Mouse (Mus musculus) gastrocnemius, postnatal 36 days (tissue): Measurements from ENCODE around the gene Lax1. TPM values are rescaled to one million over a fixed set of nuclear protein-coding genes. Genes with fewer than 3 reads are reported as not detected.
A peak's percentile ranks its signal among the peaks of the same experiment; 100 is the strongest.
"Not testable (repeated sequence)": the region's sequence is repeated elsewhere in the genome, so short reads cannot be mapped to it uniquely, and the experiment has no call there.

Experiments used
- DNase-seq, 2 experiments: peaks; one replicate each; pipeline ENCODE4 v3.0.0; 2022
- intact Hi-C: fragments of 180-260 bp; cut with DNase I; formaldehyde crosslinking; loops from one replicate; pipeline ENCODE4 v1.15.1; 2025
- total RNA-seq, 2 experiments: library from RNA; stranded (reverse); gene quantifications; 2 replicates each; pipeline ENCODE4 v1.2.3; 2021

Gene Lax1
- total RNA-seq, 2 experiments from 2014 or later: not detected

DNA sequence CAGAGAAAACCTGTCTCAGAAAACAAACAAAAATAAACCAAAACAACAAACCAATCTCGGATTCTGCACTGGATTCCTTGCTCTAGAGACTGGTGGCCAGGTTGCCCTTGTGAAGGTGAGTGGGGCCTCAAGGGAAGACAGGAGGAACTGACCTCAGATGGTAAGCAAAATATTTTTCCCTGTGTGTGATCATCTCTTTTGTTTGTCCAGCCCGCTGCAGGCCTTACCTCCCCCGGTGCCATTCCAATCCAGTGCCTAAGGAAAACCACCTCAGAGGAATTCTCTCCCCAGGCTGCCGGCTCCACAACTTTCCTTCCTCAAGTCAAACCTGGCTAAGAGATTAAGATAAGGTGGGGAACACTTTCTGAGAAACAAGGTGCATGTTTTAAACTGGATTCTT lies 2.3 kb upstream of the Lax1 start:
- intact Hi-C loops: no loop called here
- DNase-seq: no peak

DNA sequence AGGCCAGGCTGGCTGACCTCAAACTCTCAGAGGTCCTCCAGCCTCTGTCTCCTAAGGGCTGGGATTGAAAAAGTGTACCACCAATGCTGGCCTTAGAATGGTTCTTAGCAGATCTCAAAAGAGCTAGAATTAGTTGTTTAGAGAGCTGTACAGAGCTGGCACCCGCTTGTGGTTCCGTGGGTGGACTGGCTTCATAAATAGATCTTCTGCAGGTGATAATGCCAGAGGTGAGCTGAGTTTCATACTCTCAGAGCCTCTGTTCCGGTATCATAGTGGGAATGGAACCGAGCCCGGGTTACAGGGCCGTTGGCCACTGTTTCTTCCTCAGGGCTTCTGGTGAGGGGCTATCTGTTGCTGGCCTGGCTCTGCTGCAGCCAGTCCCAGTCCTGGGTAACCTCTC lies 1.1 kb upstream of the Lax1 start:
- intact Hi-C loops: no loop called here
- no peak for DNase-seq

DNA sequence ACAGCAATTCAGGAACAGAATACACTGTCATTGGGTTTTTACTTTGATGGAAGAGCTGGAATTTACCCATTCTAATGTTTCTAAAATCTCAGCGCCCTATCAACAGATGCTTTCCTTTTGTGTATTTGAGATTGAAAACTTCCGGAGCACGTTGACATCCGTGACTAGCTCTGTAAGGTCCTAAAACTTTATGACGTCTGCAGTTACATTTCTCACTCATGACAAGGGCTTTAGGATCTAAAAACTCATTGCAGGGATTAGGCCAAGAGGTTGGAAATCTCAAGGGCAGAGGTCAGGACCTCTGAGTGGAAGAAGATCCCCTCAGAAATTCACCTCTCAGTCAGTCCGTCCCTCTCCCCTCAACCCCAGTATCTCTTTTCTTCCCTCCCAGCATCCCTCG lies 1.6 kb downstream of the Lax1 start:
- intact Hi-C loops: no loop called here
- DNase-seq: no peak

DNA sequence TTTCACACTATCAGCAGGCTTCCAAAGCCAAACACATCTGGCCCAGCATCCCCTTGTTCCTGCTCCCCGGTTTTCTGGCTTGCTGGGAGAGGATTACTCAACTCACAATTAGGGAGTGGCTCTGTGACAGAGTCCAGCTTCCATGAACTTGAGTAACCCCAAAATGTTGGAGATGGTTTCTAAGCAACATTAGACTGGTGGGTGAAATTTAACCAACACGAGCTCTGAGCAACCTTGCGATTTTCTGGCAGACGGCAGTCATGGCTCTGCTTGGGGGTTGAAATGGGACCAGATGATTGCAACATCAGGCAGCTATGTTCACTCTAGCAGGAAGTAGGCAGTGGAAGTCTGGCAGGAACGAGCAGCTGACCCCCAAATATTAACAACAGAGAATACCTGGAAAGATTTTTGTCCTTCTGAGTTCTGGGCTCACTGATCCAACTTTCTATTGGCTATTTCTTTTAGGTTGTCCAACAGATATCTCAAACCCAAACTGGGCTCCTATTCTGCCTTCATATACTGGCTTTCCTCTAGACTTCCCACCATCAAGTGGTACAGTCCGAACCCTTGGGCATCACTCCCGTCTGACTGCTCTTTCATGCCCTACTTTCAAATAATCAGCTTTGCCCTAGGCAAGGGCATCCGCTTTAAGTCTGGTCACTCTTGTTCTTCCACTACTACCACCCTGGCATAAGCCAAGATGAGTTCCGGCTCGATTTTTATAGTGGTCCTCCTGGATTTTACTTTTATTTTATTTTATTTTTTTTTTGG lies 4.0 kb downstream of the Lax1 start:
- intact Hi-C loops: no loop called here
- peak; percentile 55 to 68 for DNase-seq

DNA sequence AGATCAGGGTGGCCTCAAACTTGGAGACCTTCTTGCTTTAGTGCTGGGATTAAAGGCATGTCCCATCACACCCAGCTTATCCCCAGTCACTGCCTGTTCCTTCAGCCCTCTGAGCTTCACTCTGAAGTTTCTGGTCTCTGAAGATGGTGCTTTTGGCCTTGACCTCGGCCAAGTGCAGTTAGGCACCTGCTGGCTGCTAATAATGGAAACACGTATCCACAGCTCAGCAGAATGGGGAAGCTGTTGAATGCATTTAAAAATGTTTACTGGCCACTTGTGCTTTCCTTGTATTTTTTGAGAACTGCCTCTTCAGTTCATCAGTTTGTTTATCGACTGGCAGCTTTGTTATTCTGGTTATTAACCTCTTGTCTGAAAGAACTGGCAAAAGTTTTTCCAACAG lies 18.1 kb downstream of the Lax1 start:
- intact Hi-C loops: no loop called here
- no peak for DNase-seq

DNA sequence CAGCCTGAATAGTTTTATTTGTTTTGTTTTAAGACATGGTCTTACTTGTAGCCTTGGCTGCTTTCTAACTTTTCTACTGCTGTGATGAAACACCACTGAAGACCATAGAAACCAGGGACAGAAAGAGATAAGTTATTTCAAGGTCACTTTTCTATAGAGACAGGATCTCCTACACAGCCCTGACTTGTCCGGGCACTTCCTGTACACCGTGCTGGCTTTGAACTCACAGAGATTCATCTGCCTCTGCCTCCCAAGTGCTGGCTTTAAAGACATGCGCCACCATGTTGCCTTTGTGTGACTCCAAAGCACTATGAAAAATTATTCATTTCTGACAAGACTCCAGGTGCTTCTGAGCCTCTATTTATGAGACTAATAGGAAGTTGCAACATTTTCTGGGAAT lies 18.6 kb downstream of the Lax1 start:
- DNase-seq: no peak
- intact Hi-C loops: no loop called here

DNA sequence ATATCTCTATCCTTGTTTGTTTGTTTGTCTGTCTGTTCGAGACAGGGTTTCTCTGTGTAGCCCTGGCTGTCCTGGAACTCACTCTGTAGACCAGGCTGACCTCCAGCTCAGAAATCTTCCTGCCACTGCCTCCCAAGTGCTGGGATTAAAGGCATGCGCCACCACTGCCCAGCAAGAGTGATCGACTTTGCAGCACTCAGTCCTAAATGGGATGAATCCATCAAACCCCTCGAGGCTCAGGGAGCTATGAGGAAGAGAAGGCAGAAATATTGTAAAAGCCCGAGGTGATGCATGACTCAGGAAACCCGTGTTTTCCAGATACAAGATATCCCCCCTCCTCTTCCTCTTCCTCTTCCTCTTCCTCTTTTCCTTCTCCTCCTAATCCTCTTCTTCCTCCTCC lies 19.1 kb downstream of the Lax1 start:
- intact Hi-C loops: no loop called here
- no peak for DNase-seq

DNA sequence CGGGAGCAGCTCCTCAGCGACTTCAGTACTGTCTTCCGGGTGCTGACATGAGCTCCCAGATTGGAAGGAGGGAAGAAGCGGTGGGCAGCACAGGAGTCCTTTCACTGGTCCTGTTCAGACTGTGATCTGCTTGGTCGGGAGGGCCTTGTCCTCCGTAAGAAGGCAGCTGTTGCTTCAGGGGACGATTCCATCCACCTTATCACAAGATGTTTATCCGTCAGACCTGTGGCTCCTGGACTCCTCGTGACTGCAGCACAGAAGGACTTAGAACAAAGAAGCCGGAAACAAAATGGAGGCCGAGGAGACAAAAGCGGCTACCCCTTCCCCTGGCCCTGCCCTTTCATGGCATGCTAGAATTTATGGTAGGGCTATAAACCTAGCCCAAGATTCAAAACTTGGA lies 19.7 kb downstream of the Lax1 start:
- no peak for DNase-seq
- intact Hi-C loops: no loop called here

DNA sequence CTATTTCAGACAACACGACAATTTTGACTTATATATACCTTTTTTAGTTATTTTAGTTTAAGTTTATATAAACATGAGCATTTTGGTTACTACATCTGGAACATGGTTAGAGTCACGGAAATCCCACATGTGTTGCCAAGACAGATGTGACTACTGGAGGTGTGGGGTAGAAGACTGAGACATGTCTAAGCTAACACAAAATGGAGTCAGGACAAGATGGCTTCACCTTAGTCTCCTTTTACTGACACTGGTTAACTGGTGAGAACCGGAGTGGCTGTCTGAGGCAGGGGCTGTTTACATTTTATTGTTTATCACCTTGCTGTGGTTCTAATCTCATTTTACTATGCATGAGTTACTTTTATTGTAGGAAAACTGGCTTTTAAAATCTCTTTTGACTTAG lies 21.3 kb downstream of the Lax1 start:
- intact Hi-C loops: no loop called here
- DNase-seq: no peak

DNA sequence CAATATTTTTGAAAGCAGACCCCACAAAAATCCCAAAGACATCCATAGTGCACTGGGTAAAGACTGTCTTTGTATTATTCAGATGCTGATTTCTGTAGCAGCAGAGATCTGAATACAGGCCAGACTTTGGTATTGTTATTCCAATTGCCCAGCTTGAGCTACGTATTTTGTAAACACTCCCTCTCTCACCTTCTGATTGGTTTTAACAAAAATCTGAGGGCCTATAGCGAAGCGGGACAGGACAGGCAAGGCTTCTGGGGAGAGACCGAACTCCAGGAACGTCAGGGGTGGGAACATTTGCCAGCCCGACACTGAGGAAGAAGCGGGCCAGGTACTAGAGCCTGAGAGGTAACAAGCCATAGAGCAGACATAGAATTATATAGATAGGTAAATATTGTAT lies 22.2 kb downstream of the Lax1 start:
- intact Hi-C loops: no loop called here
- DNase-seq: no peak

DNA sequence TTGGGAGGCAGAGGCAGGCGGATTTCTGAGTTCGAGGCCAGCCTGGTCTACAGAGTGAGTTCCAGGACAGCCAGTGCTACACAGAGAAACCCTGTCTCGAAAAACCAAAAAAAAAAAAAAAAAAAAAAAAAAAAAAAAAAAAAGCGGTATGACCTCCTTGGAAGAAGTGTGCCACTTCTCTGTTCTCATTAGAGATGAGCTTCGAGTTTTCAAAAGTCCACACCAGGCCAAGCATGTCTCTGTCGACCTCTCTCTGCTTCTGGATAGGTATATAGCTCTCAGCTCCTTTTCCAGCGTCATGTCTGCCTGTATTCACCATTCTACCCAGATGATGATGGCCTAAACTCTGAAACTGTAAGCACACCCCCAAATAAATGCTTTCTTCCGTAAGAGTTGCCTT lies 24.2 kb downstream of the Lax1 start:
- intact Hi-C loops: not testable (repeated sequence)

DNA sequence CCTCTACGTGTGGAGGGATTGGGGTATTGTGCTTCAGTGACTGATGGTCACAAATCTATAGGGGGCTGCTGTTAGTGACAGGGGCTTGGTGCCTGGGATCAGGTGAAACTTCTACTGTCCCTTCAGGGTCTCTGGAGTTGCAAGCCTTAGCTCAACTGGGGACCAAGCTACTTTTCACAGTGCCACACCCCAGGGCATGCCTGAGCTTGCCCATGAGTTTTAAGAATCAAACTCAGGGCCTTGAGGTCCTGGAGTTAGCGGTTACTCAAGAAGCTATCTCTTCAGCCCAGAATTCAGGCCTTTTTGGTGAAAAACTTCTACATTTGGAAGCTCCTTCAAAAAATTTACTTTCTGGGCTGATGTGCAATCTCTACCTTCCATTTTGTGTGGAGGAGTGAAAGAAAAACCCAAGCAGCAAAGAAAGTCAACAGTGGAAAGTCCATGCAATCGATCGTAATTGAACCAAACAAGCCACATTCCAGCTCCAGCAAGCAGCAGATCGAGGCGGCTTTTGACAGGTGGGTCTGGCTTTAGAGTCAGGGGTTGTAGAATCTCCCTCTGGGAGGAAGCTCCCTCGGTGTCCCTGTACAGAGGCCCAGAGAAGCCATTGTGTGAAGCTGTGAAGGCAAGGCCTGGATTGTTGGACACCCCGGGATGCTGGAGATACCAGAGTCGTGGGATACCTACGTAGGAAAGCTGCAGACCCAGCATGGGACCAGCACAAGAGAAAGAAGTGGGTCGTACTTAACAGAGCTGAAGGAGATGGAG lies 25.5 kb downstream of the Lax1 start:
- intact Hi-C loops: no loop called here
- DNase-seq: no peak

More for the DNA sequence above, 24.2 kb downstream of the Lax1 start:
- not testable (repeated sequence) for DNase-seq

DNA sequence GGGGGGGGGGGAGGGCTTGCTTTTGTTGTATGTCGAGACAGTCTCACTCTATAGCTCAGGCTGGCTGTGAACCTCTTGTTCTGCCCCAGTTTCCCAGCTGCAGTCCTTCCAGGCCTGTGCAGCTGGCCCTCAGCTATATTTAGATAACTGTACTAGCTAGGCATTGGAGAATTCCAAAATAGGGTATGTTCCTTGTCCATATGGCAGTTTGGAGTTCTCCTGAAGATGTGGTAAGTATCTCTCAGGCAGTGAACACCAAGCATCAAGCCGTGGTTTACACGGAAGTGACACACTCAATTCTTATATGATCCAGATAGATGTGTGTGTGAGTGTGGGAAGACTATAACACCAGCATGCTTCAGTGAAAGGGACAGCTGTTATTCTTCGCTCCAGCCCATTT lies 26.5 kb downstream of the Lax1 start:
- intact Hi-C loops: no loop called here
- no peak for DNase-seq

DNA sequence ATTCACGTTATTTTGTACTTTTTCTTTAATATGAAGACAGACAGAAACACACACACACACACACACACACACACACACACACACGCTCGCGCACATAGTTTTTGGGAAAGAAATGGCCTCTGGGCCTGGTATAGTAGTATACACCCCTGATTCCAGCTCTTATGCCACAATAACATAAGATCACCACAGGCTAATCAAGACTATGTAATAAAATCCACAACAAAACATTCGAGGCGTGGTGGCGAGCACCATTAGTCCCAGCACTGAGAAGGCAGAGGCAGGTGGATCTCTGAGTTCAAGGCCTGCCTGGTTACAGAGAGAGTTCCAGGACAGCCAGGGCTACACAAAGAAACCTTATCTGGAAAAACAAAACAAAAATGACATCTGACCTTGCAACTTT lies 27.0 kb downstream of the Lax1 start:
- DNase-seq: no peak
- intact Hi-C loops: no loop called here

DNA sequence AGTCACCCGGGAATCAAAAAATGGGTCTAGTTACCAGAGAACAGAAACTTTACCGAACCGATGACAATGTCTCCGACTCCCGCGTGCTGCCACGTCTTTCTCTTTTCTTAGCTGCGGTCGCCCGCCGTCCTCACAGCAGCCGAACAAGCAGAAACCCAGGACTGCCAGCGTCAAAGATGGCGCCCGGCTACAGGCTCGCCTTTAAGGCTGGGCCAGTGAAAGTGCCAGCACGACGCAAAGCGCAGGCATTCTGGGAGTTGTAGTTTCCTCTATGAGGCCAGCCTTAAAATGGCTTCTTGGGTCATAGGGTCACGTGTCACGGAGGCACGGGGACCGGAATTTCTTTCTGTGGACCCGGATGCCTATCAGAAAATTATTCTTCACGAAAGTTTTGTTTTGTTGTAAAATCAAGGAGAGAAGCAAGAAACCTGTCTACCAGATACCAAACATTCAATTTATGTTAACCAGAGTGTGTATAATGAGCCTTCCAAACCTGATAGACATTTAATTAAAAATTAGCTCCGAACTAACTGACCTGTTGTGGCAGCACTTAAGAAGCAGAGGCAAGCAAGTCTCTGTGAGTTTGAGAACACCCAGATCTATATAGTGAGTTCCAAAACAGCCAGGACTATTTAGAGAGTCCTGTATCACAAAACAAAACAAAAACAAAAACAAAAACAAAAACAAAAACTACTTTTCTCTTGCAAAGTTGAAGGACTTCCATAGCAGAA lies 28.5 kb downstream of the Lax1 start, which contains the start of gene Gm38394:
Gene Gm38394 (minus strand): TSS at position 116 of the 731 bp plus-strand sequence.
- intact Hi-C loops: no loop called here
- peak; percentile 86 to 89 for DNase-seq

DNA sequence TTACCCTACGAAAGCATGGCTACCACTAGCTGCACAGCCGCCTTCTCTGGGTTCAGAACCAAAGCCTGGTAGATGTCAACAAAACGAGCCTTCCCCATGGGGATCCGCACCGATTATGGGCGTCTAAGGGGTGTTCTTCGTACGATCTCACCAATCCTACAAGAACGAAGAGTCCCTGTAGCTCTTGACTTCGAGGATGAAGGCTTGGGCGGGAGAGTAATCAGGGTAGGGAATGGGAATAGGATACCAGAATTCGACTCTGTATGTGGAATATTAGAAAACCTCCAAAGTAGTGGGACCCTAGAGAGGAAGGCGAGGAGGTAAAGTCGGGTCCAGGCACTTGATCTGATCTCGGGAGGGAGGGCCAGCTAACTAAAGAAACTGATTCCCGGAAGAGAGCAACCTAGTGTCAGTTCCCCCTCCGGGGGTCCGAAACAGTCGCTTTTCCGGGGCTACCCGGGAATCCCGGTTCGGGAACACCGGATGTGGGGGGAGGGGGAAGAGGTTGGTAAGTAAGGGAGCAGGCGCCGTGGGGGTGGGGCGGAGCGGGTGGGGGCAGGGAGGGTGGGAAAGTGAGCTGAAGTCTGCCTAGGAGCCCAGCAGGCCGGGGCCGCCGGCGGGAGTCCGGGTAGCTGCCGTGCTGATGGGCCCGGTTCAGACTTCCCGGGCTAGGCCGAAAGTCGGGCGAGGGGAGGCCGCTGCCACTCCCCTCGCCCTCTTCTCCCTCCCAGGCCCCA lies 29.3 kb downstream of the Lax1 start, which contains the start of gene Zbed6:
Gene Zbed6 (minus strand): TSS at position 420 of the 737 bp plus-strand sequence.
- peak in 1 of 2 experiments; percentile 63 for DNase-seq
- intact Hi-C loops: no loop called here

DNA sequence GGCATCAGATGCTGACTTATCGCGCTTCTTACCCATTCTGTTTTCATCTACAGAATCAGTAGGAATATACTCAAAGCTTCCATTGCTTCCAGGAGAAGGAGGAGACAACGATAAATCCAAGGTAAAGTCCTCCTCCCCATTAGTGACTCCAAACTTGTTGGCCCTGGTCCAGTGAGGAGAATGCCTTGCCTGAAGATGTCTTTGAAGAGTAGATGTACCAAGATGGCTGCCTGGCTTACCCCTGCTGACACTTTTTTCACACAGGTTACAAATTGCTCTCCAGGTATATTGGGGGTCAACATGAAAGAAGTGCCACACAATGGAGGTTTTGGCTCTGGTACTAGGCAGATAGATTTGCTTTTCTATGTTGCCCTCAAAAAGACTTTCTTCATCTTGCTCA lies 31.0 kb downstream of the Lax1 start:
- intact Hi-C loops: no loop called here
- DNase-seq: no peak

DNA sequence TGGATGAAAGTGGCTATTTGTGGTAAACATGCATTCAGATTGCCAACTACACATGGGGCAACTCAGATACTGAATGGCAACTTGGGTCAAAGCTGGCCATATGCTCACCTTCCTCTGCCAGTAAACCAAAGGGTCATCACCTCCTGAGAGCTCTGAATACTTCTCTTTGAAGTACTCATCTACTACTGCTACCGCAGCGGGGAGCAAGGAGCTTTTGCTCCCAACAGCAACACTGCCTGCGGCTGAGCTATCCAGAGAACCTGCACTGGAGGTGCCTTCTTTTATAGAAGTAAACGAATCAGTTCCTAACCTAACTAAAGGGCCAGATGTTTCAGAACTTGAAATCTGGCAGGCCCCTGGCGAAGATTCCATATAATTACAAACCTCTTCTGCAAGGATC lies 33.1 kb downstream of the Lax1 start:
- no peak for DNase-seq
- intact Hi-C loops: no loop called here

DNA sequence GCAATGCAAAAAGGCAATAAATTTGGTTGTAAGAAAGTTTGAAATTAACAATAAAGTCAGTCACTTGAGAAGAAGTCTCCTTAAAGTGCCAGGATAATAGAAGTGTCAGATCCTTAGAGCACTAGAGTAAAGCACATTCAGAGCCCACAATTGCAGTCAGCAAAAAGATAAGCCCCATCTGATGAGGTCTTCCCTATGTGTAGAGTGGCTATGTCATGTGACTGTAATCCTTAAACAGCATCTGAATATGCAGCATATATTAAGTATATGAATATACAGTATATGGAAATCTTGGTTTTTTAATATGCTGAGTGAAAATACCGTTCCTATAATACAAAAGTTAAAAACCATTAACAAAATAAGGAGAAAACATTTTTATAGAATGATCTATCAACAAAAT lies 36.9 kb downstream of the Lax1 start:
- intact Hi-C loops: no loop called here
- no peak for DNase-seq

DNA sequence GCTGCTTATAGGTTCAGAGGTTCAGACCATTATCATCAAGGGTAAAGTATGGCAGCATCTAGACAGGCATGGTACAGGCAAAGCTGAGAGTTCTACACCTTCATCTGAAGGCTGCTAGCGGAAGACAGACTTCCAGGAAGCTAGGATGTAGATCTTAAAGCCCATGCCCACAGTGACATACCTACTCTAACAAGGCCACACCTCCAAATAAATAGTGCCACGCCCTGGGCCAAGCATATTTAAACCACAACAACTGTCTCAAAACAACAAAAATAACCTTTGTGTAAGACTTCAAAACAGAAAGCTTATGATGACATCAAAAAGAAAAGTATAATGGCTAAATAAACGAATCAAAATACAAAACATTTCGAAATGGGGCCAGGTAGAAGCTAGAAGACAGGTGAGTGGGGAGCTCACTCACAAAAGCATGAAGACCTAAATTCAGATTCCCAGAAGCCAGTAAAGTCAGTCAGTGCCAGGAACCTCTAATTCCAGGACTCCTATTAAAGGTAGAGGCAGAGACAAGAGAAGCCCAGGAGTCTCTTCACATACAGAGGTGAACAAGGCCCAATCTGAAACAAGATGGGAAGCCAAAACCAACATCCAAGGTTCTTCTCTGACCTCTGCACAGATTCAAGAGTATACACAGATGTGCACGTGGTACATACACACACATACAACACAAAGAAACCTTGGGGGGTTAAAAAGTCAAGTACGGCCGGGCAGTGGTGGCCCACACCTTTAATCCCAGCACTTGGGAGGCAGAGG lies 39.4 kb downstream of the Lax1 start:
- no peak for DNase-seq
- intact Hi-C loops: no loop called here
